Mouse (Mus musculus) embryonic fibroblast, embryonic 13.5 days (primary cell): ENCODE data around the gene Slc35e3.

Source experiments
- CTCF ChIP-seq: IDR thresholded peaks from 2 replicates; pipeline ENCODE4 v1.5.1; 2011; ENCODE audit warnings: mild to moderate bottlenecking, control low read depth, low read length, moderate library complexity, borderline replicate concordance; ENCODE audit not compliant: insufficient read depth
- POLR2A ChIP-seq: IDR thresholded peaks from 2 replicates; pipeline ENCODE4 v1.6.1; 2011; ENCODE audit warnings: low read depth, mild to moderate bottlenecking, control low read depth, low read length, moderate library complexity

- TF ChIP-seq CTCF (no peak), POLR2A (no peak)
Observed at GRCm38 (mm10) chr10:117782056-117782455, 35.9 kb upstream of the Slc35e3 start.
